Mouse (Mus musculus): ENCODE results near the gene Prpf18.

DNA sequence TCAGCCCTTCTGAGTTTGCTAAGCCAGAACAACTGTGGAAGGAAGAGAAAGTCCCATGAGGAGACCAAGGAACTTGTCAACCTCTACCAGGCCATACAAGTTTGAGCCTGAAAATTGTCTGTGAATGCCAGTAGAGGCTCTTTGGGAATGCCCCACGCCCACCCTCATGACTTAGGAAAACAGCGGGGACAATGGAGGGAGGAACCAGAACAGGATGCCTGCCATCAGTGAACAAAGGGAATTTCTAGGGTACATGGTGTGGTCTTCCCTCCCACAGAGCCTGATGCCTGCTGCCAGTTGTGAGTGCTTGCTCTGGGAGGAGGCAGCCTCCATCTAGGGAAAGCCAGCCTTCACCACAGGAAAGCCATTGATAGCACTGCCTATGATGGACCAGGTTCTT, 76.8 kb downstream of the Prpf18 start:
- TF ChIP-seq CTCF (IDR thresholded peaks at IDR 0.05): no peak
- no peak for TF ChIP-seq POLR2A (IDR thresholded peaks at IDR 0.05; ENCODE audit: insufficient read depth, low read depth, low read length)
- TF ChIP-seq EP300 (IDR thresholded peaks at IDR 0.05; ENCODE audit: insufficient read depth, low read depth, low read length): no peak

Data from heart, adult 2 months (tissue).